ENCODE assay signal across 8 mouse cellular contexts in the genomic region with DNA sequence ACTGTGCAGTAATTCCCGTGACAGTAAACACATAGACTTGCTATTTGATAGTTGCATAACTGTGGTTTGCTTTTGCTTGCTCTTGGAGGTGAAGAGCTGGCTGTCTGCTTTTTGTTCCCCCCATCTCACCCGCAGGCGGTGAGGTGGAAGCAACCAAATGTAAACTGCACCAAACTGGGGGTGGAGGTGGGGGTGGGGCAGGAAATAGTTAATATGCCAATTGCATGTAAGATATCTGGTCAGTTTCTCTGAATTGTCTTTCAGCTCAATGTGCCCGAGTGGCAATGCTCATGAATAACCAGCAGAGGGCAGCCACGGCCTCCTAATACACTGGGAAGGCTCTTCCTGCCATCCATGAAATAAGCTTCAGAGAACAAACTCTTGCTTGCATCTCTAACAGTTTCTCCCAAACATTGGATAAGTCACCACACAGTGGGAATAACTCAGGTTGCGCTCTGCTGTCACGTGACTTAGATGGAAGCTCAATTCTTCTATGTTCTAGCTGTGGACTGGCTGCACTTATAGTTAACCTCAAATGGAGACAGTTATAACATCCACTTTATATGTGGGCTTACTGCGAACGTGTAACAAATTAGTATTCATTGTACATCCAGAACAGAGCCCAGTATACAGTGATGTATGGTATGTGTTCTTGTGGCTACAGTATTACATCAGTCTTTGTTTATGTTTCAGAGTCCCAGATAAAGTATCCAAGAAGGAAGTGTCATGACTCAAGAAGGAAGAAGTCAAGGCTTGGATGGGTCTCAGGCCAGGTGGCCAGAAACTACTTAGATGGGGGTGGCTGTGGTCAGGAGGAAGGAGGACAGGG.
DNase-seq lines count a peak whose midpoint lies in the region; ATAC-seq and TF ChIP-seq lines count a peak whose summit lies in the region.

No protein-coding gene starts in this region.

- WGBS in kidney, embryonic 15.5 days = 23% methylated on average over 9 of the region's 9 CpGs
- WGBS in liver, adult 2 months = 24% methylated on average over 9 of the region's 9 CpGs
- WGBS in neural tube, embryonic 14.5 days = 34% methylated on average over 9 of the region's 9 CpGs

- H3K9ac ChIP-seq in kidney, embryonic 15.5 days = no peak overlapping the region
- H3K9ac ChIP-seq in liver, adult 2 months (ENCODE audit: low read depth, low read length) = no peak overlapping the region
- H3K9ac ChIP-seq in neural tube, embryonic 14.5 days (replicated peaks; ENCODE audit: low read depth, low read length) = no peak overlapping the region

- peaks cover 4% of the 10 kb centered on the region; the same call in 1 of the 2 replicates for H3K27me3 ChIP-seq in kidney, embryonic 15.5 days
- H3K27me3 ChIP-seq in liver, adult 2 months (ENCODE audit: control insufficient read depth, insufficient read depth, low read length) = 0 out of 2 replicates have a peak, but pooled peaks cover 3% of the 10 kb centered on the region
- H3K27me3 ChIP-seq in neural tube, embryonic 14.5 days (ENCODE audit: control insufficient read depth, insufficient read depth, low read length) = no peaks in the 10 kb centered on the region

- TF ChIP-seq POLR2A in liver, adult 2 months (IDR thresholded peaks at IDR 0.05; ENCODE audit: extremely low read depth, insufficient read depth, low read length) = no peak

- ATAC-seq in kidney, embryonic 15.5 days (replicated peaks; ENCODE audit: low FRiP score) = no peak
- ATAC-seq in neural tube, embryonic 14.5 days (ENCODE audit: low read depth) = peak; percentile 89

- H3K9me3 ChIP-seq in kidney, embryonic 15.5 days (replicated peaks) = no peaks in the 10 kb centered on the region
- no peaks in the 10 kb centered on the region for H3K9me3 ChIP-seq in neural tube, embryonic 14.5 days (ENCODE audit: control insufficient read depth, low read length)

- H3K79me2 ChIP-seq in liver, adult 2 months (ENCODE audit: control insufficient read depth, insufficient read depth, low read length) = no peaks in the 10 kb centered on the region

- H3K27ac ChIP-seq in kidney, embryonic 15.5 days = 0 out of 2 replicates have a peak overlapping the region, but pooled peaks have one; percentile 20
- H3K27ac ChIP-seq in liver, adult 2 months (replicated peaks; ENCODE audit: insufficient read depth, low read depth, low read length) = no peak overlapping the region
- H3K27ac ChIP-seq in neural tube, embryonic 14.5 days (ENCODE audit: low read depth, low read length) = no peak overlapping the region

- no peak overlapping the region for H3K4me2 ChIP-seq in kidney, embryonic 15.5 days
- H3K4me2 ChIP-seq in neural tube, embryonic 14.5 days (ENCODE audit: low read depth, low read length) = no peak overlapping the region

- peak; percentile 73 for TF ChIP-seq CTCF in liver, adult 2 months (IDR thresholded peaks at IDR 0.05; ENCODE audit: low read depth, low read length)

- peaks cover 39% of the 10 kb centered on the region for H3K4me1 ChIP-seq in kidney, embryonic 15.5 days
- H3K4me1 ChIP-seq in liver, adult 2 months (ENCODE audit: control insufficient read depth, insufficient read depth, low read length) = 0 out of 2 replicates have a peak, but pooled peaks cover 2% of the 10 kb centered on the region
- no peaks in the 10 kb centered on the region for H3K4me1 ChIP-seq in neural tube, embryonic 14.5 days (ENCODE audit: control insufficient read depth, insufficient read depth, low read length)

- DNase-seq in 3134 (ENCODE audit: extremely low read depth, insufficient read length, low spot score) (peak; percentile 62), adipocyte (ENCODE audit: low spot score) (peak; percentile 89)
- peak; percentile 83 for DNase-seq in embryo, embryonic 10 days (ENCODE audit: low spot score)
- peak; percentile 35 for DNase-seq in gastrocnemius, postnatal 25 days
- peak; percentile 28 for DNase-seq in liver, adult 2 months (ENCODE audit: extremely low read depth, low read depth, low spot score)
- DNase-seq in thymus, postnatal 10 days (ENCODE audit: low spot score in 2 of 2) = peak; percentile 24 to 58

- H3K4me3 ChIP-seq in kidney, embryonic 15.5 days (replicated peaks) = no peak overlapping the region
- H3K4me3 ChIP-seq in liver, adult 2 months (ENCODE audit: insufficient read depth, low read depth, low read length) = no peak overlapping the region
- no peak overlapping the region for H3K4me3 ChIP-seq in neural tube, embryonic 14.5 days (ENCODE audit: low read depth, low read length)

- H3K36me3 ChIP-seq in kidney, embryonic 15.5 days = no peaks in the 10 kb centered on the region
- no peaks in the 10 kb centered on the region for H3K36me3 ChIP-seq in liver, adult 2 months (ENCODE audit: control insufficient read depth, insufficient read depth, low read length)
- no peaks in the 10 kb centered on the region for H3K36me3 ChIP-seq in neural tube, embryonic 14.5 days (ENCODE audit: control insufficient read depth, insufficient read depth, low read length)

Comparison
In these comparisons a context has a peak if more than half of its experiments do, and no peak if none do; other contexts are left out.
1. DNase-seq: peak in every context shown above with its lines; median percentile 89 in adipocyte; 83 in embryo, embryonic 10 days; 62 in 3134; 41 in thymus, postnatal 10 days; 35 in gastrocnemius, postnatal 25 days; 28 in liver, adult 2 months.